Mouse (Mus musculus): ENCODE measurements around the gene Slc35b3. TPM values are rescaled to one million over a fixed set of nuclear protein-coding genes. Genes with fewer than 3 reads are reported as not detected.

The Slc35b3 gene
- polyA plus RNA-seq, 1 experiment from 2014 or later: 26.9 TPM

DNA sequence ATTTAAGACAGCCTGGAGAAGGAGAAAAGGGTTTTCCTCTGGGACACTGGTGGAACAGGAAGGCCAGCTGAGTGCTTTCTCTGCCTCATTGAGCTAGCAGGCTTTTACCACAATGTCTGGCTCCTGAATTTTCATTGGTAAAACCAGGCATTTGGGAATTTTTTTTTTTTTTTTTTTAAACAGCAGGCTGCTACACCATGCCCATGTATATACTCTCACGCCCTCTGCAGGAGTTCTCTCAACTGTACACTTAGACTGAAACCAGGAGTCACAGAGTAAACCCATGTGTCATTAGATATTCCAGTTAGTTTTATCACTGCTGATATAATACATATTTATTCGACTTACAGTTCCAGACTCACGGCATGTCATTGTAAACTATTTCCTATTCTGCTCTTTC is 20.2 kb upstream of the Slc35b3 start:
- Histone ChIP-seq H3K27me3 (ENCODE audit: control insufficient read depth, insufficient read depth, low read length) (no peaks in the 10 kb centered on the region), H3K36me3 (ENCODE audit: control insufficient read depth, insufficient read depth, low read length) (no peaks in the 10 kb centered on the region), H3K4me3 (ENCODE audit: low read depth, low read length) (no peak overlapping the region), H3K4me1 (ENCODE audit: control insufficient read depth, insufficient read depth, low read length) (no peaks in the 10 kb centered on the region), H3K4me2 (no peak overlapping the region), H3K9ac (ENCODE audit: low read depth, low read length) (no peak overlapping the region), H3K27ac (ENCODE audit: low read depth, low read length) (no peak overlapping the region), H3K9me3 (replicated peaks; ENCODE audit: control insufficient read depth, low read length) (no peaks in the 10 kb centered on the region)
- WGBS (ENCODE audit: insufficient replicate concordance): 76% methylated on average over 3 of the region's 3 CpGs
- no peak for ATAC-seq (replicated peaks; ENCODE audit: insufficient number of reproducible peaks, low FRiP score, low TSS enrichment)

DNA sequence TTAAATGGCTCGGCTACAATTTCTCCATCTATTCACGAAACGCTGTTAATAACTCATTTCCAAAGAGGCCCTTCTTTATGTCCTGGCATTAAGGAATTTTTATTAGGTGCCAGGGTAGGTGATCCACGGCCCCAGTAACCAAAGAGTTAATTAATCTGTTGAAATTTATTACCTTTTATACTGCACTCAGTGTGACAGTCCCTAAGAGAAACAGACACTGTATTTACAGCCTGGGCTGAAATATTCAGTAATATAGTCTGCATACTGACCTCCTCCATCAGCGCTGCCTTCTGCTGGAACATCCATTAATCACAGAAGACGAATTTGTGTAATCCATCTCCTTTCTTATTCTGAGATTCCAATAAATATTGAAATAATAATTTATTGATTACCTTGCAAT is 16.3 kb upstream of the Slc35b3 start:
- H3K9ac ChIP-seq (ENCODE audit: low read depth, low read length): no peak overlapping the region
- H3K27me3 ChIP-seq (ENCODE audit: control insufficient read depth, insufficient read depth, low read length): no peaks in the 10 kb centered on the region
- no peak overlapping the region for H3K4me2 ChIP-seq
- no peaks in the 10 kb centered on the region for H3K4me1 ChIP-seq (ENCODE audit: control insufficient read depth, insufficient read depth, low read length)
- no peak overlapping the region for H3K27ac ChIP-seq (ENCODE audit: low read depth, low read length)
- WGBS (ENCODE audit: insufficient replicate concordance): 79% methylated on average over 6 of the region's 6 CpGs
- no peaks in the 10 kb centered on the region for H3K9me3 ChIP-seq (replicated peaks; ENCODE audit: control insufficient read depth, low read length)
- ATAC-seq (replicated peaks; ENCODE audit: insufficient number of reproducible peaks, low FRiP score, low TSS enrichment): no peak
- H3K36me3 ChIP-seq (ENCODE audit: control insufficient read depth, insufficient read depth, low read length): no peaks in the 10 kb centered on the region
- H3K4me3 ChIP-seq (ENCODE audit: low read depth, low read length): no peak overlapping the region

GRCm38 (mm10) chr13:38975853-38976252 is 15.2 kb upstream of the Slc35b3 start:
- H3K9me3 ChIP-seq (replicated peaks; ENCODE audit: control insufficient read depth, low read length): no peaks in the 10 kb centered on the region
- no peaks in the 10 kb centered on the region for H3K4me1 ChIP-seq (ENCODE audit: control insufficient read depth, insufficient read depth, low read length)
- no peaks in the 10 kb centered on the region for H3K27me3 ChIP-seq (ENCODE audit: control insufficient read depth, insufficient read depth, low read length)
- H3K9ac ChIP-seq (ENCODE audit: low read depth, low read length): no peak overlapping the region
- H3K27ac ChIP-seq (ENCODE audit: low read depth, low read length): no peak overlapping the region
- no peak overlapping the region for H3K4me2 ChIP-seq
- no peak overlapping the region for H3K4me3 ChIP-seq (ENCODE audit: low read depth, low read length)
- H3K36me3 ChIP-seq (ENCODE audit: control insufficient read depth, insufficient read depth, low read length): no peaks in the 10 kb centered on the region
- 94% methylated on average over 5 of the region's 5 CpGs for WGBS (ENCODE audit: insufficient replicate concordance)
- no peak for ATAC-seq (replicated peaks; ENCODE audit: insufficient number of reproducible peaks, low FRiP score, low TSS enrichment)

GRCm38 (mm10) chr13:38972602-38973001 is 11.9 kb upstream of the Slc35b3 start:
- Histone ChIP-seq H3K4me3 (ENCODE audit: low read depth, low read length) (no peak overlapping the region), H3K36me3 (ENCODE audit: control insufficient read depth, insufficient read depth, low read length) (no peaks in the 10 kb centered on the region), H3K4me1 (ENCODE audit: control insufficient read depth, insufficient read depth, low read length) (no peaks in the 10 kb centered on the region), H3K27me3 (ENCODE audit: control insufficient read depth, insufficient read depth, low read length) (no peaks in the 10 kb centered on the region), H3K27ac (ENCODE audit: low read depth, low read length) (no peak overlapping the region), H3K9ac (ENCODE audit: low read depth, low read length) (no peak overlapping the region), H3K4me2 (no peak overlapping the region), H3K9me3 (replicated peaks; ENCODE audit: control insufficient read depth, low read length) (no peaks in the 10 kb centered on the region)
- no peak for ATAC-seq (replicated peaks; ENCODE audit: insufficient number of reproducible peaks, low FRiP score, low TSS enrichment)
- 41% methylated on average over 6 of the region's 6 CpGs for WGBS (ENCODE audit: insufficient replicate concordance)

DNA sequence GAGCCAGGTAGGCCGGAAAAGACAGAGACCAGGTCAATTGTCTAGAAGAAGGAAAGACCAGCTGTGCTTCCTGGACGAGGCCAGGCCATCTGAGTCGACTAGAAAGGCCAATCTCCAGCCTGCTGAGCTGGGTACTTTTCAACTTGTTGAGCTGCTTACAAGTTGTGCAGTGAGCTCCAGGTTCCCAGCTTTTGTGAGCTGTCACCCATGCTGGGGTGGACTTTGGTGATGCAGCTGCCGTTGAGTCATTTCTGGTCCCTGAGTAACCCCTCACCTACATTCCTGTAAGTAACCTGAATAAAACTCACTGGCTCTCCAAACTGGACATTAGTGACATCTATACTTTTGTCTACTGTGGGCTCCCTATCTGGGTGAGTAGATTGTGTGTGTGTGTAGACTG is 10.4 kb upstream of the Slc35b3 start:
- no peak overlapping the region for H3K4me2 ChIP-seq
- 74% methylated on average over 4 of the region's 4 CpGs for WGBS (ENCODE audit: insufficient replicate concordance)

GRCm38 (mm10) chr13:38967518-38967917 is 6.8 kb upstream of the Slc35b3 start:
- H3K4me2 ChIP-seq: no peak overlapping the region
- H3K36me3 ChIP-seq (ENCODE audit: control insufficient read depth, insufficient read depth, low read length): no peaks in the 10 kb centered on the region
- H3K4me3 ChIP-seq (ENCODE audit: low read depth, low read length): no peak overlapping the region
- H3K9me3 ChIP-seq (replicated peaks; ENCODE audit: control insufficient read depth, low read length): no peaks in the 10 kb centered on the region
- H3K27ac ChIP-seq (ENCODE audit: low read depth, low read length): no peak overlapping the region
- no peak overlapping the region for H3K9ac ChIP-seq (ENCODE audit: low read depth, low read length)
- 74% methylated on average over 1 of the region's 1 CpGs for WGBS (ENCODE audit: insufficient replicate concordance)
- no peaks in the 10 kb centered on the region for H3K27me3 ChIP-seq (ENCODE audit: control insufficient read depth, insufficient read depth, low read length)
- no peaks in the 10 kb centered on the region for H3K4me1 ChIP-seq (ENCODE audit: control insufficient read depth, insufficient read depth, low read length)
- no peak for ATAC-seq (replicated peaks; ENCODE audit: insufficient number of reproducible peaks, low FRiP score, low TSS enrichment)

More for the DNA sequence above, 10.4 kb upstream of the Slc35b3 start:
- no peaks in the 10 kb centered on the region for H3K36me3 ChIP-seq (ENCODE audit: control insufficient read depth, insufficient read depth, low read length)
- no peak for ATAC-seq (replicated peaks; ENCODE audit: insufficient number of reproducible peaks, low FRiP score, low TSS enrichment)
- H3K27ac ChIP-seq (ENCODE audit: low read depth, low read length): no peak overlapping the region
- no peaks in the 10 kb centered on the region for H3K4me1 ChIP-seq (ENCODE audit: control insufficient read depth, insufficient read depth, low read length)
- H3K27me3 ChIP-seq (ENCODE audit: control insufficient read depth, insufficient read depth, low read length): no peaks in the 10 kb centered on the region
- H3K9ac ChIP-seq (ENCODE audit: low read depth, low read length): no peak overlapping the region
- no peak overlapping the region for H3K4me3 ChIP-seq (ENCODE audit: low read depth, low read length)
- H3K9me3 ChIP-seq (replicated peaks; ENCODE audit: control insufficient read depth, low read length): no peaks in the 10 kb centered on the region

GRCm38 (mm10) chr13:38966922-38967448 is 6.3 kb upstream of the Slc35b3 start:
- Histone ChIP-seq H3K9me3 (replicated peaks; ENCODE audit: control insufficient read depth, low read length) (no peaks in the 10 kb centered on the region), H3K9ac (ENCODE audit: low read depth, low read length) (no peak overlapping the region), H3K4me3 (ENCODE audit: low read depth, low read length) (no peak overlapping the region), H3K4me1 (ENCODE audit: control insufficient read depth, insufficient read depth, low read length) (no peaks in the 10 kb centered on the region), H3K27me3 (ENCODE audit: control insufficient read depth, insufficient read depth, low read length) (no peaks in the 10 kb centered on the region), H3K27ac (ENCODE audit: low read depth, low read length) (no peak overlapping the region), H3K4me2 (no peak overlapping the region), H3K36me3 (ENCODE audit: control insufficient read depth, insufficient read depth, low read length) (no peaks in the 10 kb centered on the region)
- ATAC-seq (replicated peaks; ENCODE audit: insufficient number of reproducible peaks, low FRiP score, low TSS enrichment): no peak
- 76% methylated on average over 2 of the region's 2 CpGs for WGBS (ENCODE audit: insufficient replicate concordance)

DNA sequence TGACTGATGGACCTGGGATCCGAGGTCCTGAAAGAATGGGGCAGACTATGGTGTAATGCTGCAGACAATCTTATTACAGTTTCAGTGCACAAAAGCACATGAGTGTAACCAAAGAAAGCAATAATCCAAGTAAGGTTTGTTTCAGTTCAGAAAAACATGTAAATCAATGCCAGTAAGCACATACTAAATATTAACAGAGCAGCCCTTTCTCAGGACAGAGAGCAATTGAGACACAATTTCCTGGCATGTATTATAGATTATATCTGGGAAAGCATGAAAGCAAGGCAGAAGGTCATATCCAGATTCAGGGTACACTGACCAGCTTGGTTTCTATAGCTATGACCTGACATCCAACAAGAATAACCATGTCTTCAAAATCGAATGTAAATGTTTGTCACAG is 2.1 kb upstream of the Slc35b3 start:
- Histone ChIP-seq H3K27ac (ENCODE audit: low read depth, low read length) (no peak overlapping the region), H3K36me3 (ENCODE audit: control insufficient read depth, insufficient read depth, low read length) (no peaks in the 10 kb centered on the region), H3K4me1 (ENCODE audit: control insufficient read depth, insufficient read depth, low read length) (peaks cover 6% of the 10 kb centered on the region), H3K4me3 (ENCODE audit: low read depth, low read length) (no peak overlapping the region), H3K4me2 (no peak overlapping the region), H3K9me3 (replicated peaks; ENCODE audit: control insufficient read depth, low read length) (no peaks in the 10 kb centered on the region), H3K9ac (ENCODE audit: low read depth, low read length) (no peak overlapping the region), H3K27me3 (ENCODE audit: control insufficient read depth, insufficient read depth, low read length) (no peaks in the 10 kb centered on the region)
- ATAC-seq (replicated peaks; ENCODE audit: insufficient number of reproducible peaks, low FRiP score, low TSS enrichment): no peak
- 78% methylated on average over 2 of the region's 2 CpGs for WGBS (ENCODE audit: insufficient replicate concordance)

GRCm38 (mm10) chr13:38958037-38958436 is 2.6 kb downstream of the Slc35b3 start:
- Histone ChIP-seq H3K4me1 (ENCODE audit: control insufficient read depth, insufficient read depth, low read length) (peaks cover 6% of the 10 kb centered on the region), H3K4me3 (ENCODE audit: low read depth, low read length) (no peak overlapping the region), H3K36me3 (ENCODE audit: control insufficient read depth, insufficient read depth, low read length) (peaks cover 5% of the 10 kb centered on the region; the same call in 1 of the 2 replicates), H3K27ac (ENCODE audit: low read depth, low read length) (no peak overlapping the region), H3K27me3 (ENCODE audit: control insufficient read depth, insufficient read depth, low read length) (no peaks in the 10 kb centered on the region), H3K9me3 (replicated peaks; ENCODE audit: control insufficient read depth, low read length) (no peaks in the 10 kb centered on the region), H3K9ac (ENCODE audit: low read depth, low read length) (no peak overlapping the region), H3K4me2 (peak overlapping the region; percentile 11; the same call in 1 of the 2 replicates)
- WGBS (ENCODE audit: insufficient replicate concordance): 67% methylated on average over 5 of the region's 5 CpGs
- ATAC-seq (replicated peaks; ENCODE audit: insufficient number of reproducible peaks, low FRiP score, low TSS enrichment): no peak
